Mouse (Mus musculus) olfactory bulb, adult 2 months (tissue): Measurements from ENCODE around the gene Pcx.

Experiments
- CTCF ChIP-seq: fragments of 200-500 bp; IDR thresholded peaks from 2 replicates; pipeline ENCODE4 v1.5.1; 2012; ENCODE audit warnings: low read depth, mild to moderate bottlenecking, low read length, moderate library complexity; ENCODE audit not compliant: insufficient read depth
- POLR2A ChIP-seq: fragments of 200-500 bp; IDR thresholded peaks from 2 replicates; pipeline ENCODE4 v1.6.1; 2012; ENCODE audit warnings: mild to moderate bottlenecking, low read depth, low read length, moderate library complexity; ENCODE audit not compliant: insufficient read depth

- TF ChIP-seq CTCF (no peak), POLR2A (peak; percentile 62)
Measured at GRCm38 (mm10) chr19:4509986-4510963, at the start of gene Pcx.
